Mouse (Mus musculus) heart, adult 18-20 months (tissue): ENCODE measurements around the gene Gm37419. TPM values are rescaled to one million over a fixed set of nuclear protein-coding genes. Genes with fewer than 3 reads are reported as not detected.

Experiments used
- DNase-seq, 2 experiments: peaks; one replicate each; pipeline ENCODE4 v3.0.0; 2021 to 2022; ENCODE audit warnings: mixed read lengths in 1 of 2
- total RNA-seq, 2 experiments: library from RNA; stranded (reverse); gene quantifications; 2 replicates each; pipeline ENCODE4 v1.2.3; 2021

Gene Gm37419
- total RNA-seq, 2 experiments from 2014 or later: not detected

DNA sequence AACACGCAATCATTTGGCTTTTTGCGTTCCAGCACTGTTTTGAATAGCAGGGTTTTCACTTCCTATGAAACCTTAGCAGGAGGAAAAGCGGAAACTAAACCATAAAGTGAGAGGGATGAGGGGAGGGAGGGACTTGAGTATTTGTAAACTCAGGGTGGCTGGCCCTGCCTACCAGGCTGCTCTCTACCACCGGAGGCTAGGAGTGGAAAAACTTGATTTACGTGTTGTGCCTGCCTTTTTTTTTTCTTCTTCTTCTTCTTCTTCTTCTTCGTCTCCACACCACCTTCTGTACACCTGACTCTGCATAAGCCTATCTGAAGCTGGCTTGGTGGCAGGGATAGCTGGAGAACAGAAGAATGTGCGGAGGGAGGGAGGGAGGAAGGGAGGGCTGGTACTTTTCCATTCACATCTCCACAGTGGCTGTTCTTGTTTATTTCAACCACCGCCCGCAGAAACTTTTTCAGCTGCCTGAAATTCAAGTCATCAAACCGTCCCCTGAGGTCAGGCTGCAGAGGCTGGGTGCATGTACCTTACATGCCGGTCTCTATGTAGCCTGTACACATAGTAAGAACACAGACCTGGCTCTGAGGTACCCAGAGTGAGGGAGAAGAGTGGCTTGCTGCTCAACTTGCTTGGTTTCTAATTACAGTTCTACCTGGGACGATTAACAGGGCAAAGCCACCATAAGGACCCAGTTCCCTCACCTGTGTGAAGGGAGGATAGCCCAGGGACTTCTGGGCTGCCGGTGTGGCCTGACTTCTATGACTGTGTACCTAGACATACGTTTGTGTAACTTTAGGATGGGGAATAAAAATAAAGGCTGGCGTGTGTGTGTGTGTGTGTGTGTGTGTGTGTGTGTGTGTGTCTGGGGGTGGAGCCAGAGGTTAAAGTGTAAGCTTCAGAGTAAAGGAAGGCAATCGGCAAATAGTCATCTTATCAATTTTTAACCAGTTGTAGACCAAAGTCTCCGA lies 5.4 kb downstream of the Gm37419 start:
- peak; percentile 36 to 48 for DNase-seq

DNA sequence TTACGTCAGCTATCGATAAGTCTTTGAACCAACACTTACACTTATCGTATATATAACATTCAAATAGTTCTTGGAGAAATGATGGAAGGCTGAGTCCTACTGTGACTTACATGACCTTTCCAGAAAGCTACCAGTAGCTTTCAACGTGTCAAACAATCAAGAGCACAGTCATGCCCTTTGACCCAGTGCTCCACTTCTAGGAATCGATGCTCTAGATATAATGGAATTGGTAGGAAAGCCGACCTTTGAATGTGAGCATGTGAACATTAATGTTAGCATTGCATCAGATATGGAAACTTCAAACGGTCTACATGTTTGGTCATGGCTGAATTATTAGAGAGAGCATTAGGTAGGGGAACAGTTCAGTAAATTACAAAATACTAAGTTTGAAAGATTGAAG lies 8.1 kb downstream of the Gm37419 start:
- no peak for DNase-seq

DNA sequence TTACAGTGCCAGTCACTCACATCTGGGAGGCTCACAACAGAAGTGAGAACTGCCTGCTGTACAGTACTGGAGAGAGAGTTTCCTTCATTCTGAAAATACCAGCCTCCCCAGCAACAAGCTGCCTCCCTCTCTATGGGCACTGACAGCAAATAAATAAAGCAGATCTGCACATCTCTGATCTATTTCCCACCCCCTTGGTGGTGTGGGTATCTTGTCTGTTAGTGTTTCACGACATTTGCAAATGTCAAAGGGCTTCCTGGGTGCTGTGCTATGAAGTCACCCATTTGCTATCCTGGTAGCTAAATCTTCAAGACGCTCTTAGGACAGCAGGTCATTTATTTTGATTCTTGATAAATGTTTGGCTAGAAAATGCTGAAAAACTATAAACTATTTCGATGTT lies 8.9 kb downstream of the Gm37419 start:
- DNase-seq: no peak

DNA sequence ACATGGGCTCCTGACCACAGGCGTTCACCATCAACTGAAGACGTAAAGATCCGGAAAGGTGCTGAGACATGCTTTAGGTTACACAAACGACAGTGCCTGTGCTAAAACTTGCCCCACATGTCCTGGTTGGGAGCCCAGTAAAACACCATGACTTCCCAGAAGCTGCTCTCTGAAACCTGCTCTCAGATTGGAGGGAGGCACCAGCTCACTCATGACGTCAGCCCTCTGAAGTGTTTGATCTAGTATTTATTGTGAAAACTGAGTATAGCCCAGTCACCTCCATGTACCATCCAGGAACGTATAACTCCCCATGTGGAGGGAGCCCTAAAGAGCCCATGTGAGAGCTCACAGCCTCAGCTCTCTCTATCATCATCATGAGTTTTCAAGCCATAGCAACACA lies 9.6 kb downstream of the Gm37419 start:
- no peak for DNase-seq

DNA sequence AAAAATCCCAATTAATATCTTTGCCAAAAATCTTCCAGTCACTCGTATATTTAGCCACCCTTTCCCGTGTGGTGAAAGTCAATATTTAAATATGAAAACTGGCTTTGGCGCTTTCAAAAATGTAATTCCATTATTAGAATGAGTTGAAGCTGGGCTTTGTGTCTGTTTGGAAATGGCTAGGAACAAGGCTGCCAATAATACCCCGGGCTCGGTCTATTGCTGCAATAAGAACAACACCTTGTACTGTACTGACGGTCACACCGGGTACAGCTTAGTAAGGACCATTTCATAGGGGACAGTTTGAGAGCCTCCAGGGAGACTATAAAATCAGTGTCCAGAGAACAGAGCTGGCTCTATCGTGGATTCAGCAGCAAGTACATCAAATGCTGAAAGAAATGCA lies 17.6 kb downstream of the Gm37419 start:
- DNase-seq: no peak

DNA sequence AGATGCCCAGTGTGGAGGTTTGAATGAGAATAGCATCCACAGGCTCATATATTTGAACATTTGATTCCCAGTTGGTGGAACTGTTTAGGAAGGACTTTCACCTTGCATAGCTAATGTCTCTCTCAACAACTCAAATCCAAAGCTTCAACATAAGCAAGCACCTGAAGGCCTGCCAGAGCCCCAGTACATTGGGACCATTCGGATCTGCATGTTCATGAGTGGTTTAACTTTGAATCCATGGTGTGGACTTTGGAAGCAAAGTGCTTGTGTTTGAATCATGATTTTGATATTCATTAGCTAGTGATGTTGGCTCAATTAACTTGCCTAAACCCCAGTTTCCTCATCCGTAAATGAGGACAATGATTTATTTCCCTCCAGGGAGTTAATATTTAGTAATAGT lies 21.6 kb downstream of the Gm37419 start:
- no peak for DNase-seq

DNA sequence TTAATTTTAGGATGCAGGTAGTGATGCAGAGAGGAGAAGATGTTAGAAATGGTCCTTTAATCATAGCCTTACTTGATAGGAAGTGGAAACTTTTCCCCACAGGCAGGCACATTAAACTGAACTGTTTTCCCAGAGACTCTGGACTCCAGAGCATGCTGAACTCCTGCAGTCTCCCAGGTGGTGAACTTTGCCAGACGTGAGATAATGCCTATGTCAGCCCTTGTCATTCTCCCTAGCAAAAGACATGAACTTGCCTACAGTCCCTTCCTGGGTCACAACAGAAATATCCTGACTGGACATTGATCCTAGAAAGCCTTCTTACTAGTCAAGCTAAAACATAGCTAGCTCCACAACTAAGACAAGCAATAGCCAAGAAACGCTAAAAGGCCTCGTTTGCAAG lies 23.0 kb downstream of the Gm37419 start:
- no peak for DNase-seq

DNA sequence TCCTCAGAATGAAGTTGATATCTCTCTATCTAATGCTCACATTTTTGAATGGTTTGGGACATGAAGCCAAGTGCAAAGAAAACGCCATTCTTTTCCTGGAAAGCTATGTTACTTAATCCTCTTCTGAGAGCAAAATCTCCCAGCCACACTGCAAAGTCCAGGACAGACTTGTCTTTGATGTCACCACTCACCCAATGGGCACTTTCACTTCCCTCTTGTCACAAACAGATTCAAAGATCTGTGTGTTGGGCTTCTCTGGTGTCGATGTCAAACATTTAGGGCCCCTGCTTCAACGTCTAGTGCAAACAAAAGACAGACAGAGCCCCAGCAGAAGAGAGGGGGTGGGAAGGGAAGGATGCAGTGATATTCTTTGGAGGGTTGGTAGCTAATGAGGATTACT lies 23.8 kb downstream of the Gm37419 start:
- DNase-seq: peak in 1 of 2 experiments; percentile 15

DNA sequence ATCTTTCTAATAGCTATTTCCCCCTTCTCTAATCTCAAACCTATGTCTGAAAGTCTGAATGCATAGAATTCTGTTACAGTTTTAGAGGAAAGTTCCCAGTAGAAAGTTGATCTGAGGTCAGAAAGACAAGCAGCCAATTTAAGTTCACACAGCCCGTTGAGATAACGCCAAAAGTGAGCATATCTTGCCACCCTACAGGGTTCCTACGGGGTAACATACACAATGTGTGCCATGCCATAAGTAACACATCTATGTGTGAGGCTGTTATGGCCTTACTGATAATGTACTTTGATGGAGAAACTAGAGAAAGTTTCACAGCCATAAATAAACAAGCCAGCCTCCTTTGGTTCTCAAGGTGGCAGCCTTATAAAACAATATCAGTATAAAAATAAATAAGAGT lies 26.1 kb downstream of the Gm37419 start:
- no peak for DNase-seq

DNA sequence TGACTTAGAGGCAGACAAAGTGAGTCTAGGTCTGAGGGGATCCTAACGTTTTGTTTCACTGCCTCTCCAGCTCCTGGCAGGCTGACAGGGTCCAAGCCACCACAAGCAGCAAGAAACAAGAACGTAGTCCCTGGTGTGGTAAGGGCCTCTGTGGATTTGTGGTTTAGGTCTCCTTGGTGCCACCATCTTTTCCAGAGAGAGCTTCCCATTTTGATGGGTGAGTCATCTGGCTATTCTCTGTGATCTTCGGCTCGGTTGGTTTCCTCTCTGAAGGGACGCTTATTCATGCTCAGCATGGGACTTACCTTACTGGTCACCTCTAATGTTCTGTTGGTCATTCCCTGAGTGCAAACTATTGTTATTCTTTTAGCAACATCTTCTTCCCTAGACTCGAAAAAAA lies 28.0 kb downstream of the Gm37419 start:
- no peak for DNase-seq

DNA sequence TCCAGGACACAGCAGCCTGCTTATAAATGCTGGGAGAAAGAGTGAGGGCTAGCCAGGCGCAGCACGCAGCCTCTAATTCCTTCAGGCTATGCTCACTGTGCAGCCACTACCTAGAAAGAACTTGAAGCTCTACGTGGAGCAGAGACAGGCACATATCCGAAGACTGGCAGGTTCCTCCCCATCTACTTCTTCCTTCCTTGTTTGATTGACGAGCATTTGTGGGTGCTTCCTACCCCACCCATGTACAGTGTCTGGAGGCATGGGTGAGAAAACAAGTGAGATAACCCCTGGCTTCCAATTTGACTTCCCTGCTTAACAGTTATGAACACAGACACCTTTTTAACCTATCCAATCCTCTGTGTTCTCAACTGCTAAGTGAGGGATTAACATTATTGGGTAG lies 28.5 kb downstream of the Gm37419 start:
- DNase-seq: no peak

DNA sequence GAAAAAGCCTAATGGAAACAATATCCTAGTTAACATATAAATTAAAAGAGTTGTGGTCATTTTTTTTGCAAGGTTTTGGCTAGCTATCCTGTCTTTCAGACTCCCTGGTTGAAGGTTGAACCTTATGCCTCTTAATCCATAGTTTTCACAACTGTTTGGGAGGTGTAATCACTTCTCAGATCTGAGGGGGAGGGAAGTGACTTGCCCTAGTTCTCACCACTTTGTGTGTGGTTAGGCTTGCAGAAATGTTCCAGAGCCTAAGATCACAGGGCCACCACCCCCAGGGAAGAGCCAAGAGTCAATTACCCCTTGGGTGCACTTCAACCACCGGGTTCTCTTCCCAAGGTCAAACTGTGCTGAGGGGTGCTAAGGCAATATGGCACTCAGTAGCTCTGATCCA lies 33.4 kb downstream of the Gm37419 start:
- DNase-seq: no peak

DNA sequence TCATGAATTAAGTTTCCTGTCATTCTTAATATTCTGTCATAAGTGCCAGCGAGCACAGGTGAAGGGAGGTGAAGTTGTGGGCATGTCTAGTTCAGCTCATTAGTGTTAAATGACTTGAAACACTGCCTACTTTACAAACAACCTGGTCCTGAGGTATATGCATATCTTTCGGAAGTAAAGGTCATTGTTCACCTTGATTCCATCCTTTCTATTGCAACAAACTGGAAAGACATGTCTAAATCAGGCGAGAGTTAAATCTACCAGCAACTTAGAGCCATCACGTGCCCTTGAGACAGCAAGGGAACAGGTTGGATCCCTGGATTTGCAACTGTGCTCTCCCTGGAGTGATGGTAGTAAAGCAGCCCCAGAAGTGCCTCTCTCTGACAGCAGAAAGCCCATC lies 34.3 kb downstream of the Gm37419 start:
- no peak for DNase-seq

DNA sequence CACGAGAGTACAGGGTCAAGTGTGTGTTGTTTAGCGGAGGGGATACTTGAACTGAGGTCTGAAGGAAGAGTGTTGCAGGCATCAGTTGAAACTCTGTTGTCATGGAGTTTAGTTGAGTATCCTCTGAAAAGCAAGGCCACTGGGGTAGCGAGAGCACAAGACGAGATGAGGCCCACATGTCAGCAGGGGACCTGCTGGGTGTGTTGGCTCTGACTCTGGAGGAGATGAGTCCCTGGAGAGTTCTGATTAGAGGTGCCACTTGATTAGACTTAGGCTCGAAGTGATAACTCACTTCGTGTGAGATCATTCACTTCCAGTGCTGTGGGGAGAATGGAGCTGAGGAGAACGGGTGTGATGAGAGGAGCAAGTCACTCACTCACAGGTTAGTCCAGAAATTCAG lies 37.2 kb downstream of the Gm37419 start:
- no peak for DNase-seq

DNA sequence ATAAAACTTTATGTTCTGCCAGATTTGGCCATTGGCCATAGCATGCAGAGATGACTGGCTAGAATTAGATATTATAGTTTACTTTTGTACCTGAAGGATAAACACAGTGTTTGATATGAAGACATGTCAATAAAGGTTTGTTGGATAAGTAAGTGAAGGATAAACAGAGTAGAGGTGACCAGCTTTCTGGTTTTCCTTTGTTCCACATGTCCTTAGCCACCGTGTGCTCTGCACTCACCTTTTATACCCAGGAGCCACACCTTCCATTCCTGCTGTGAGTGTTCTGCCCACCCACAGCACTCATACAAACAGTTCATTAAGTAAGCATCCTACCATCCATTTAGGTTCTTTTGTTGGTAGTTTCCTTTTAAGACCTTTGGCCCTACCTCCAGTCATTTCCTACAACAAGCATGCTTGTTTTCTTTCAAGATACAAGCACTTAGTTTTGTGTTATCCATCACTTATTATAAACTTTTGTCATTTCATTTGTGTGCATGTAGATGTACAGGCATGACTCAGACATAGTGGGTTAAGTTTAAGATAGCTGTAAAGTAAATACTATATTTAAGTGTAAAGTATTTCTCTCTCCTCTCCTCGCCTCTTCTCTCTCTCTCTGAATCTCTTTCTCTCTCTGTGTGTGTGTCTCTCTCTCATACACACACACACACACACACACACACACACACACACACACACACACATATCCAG lies 41.8 kb downstream of the Gm37419 start:
- no peak for DNase-seq

DNA sequence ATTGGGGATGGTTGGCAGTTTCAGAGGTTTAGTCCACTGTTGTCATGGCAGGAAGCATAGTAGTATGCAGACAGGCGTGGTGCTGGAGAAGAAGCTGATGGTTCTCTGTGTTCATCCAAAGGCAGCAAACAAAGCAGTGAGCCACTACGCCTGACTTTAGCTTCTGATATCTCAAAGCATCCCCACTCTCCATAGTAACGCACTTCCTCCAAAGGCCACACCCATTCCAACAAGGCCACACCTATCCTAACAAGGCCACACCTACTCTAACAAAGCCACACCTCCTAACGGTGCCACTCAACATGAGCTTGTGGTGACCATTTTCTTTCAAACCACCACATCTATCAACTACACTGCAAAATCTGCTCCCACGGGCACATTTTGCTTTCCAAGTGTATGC lies 45.0 kb downstream of the Gm37419 start:
- no peak for DNase-seq

DNA sequence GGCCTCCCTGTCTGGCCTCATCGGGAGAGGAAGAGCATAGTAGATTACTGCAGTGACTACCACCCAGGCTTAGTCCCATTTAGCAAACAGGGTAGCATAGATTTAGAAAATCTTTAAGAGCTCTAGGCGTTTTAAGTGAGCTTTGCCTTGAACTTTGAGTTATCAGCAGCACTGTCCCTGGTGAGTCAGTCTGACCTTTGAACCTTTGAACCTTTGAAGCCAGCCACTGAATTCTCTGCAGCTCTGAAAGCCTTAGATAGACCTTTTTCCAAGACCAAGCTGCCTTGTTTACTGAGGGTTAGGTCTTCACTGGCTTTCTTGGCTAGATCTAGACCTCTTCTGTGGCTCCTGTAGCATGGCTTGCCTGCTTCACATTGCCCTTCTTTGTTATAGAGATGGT lies 46.2 kb downstream of the Gm37419 start:
- DNase-seq: no peak

DNA sequence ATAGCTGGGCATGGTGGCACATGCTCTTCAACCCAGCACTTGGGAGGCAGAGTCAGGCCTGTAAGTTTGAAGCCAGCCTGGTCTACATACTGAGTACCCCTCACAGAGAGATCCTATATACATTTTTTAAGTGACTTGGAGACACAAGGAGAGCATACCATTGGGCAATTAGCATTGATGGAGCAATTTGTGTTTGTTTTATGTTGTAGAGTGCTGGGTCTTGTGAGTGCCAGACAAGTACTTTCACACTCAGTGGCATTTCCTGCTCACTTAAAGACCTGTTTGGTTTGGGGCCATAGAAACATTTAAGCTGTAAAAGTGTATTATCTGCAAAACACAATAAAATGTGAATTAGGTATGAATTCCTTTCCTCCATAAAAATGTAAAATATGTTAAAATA lies 47.5 kb downstream of the Gm37419 start:
- no peak for DNase-seq

DNA sequence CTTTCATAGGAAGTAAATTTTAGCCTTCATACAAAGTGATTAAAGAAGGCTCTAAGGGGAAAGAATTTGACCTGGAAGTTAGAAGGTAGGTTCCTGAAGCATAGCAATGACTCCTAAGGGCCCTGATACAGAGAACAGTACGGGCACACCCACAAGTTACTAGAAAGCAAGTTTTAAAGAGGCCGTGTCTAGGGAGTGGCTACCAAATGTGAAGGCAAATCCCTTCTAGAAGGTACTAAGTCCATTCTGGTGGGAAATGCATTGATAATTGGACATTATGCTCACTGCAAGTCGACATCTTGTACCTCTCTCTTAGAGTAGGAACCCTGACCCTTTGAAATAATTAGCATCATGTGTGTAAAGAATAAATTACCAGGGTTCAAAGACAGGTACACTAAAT lies 48.1 kb downstream of the Gm37419 start:
- DNase-seq: no peak
